Mouse (Mus musculus) stomach, postnatal 0 days (tissue): ENCODE data around the gene Parva.

Experiments
- CTCF ChIP-seq: IDR thresholded peaks from 2 replicates; pipeline ENCODE4 v1.5.1; 2016; ENCODE audit warnings: antibody characterized with exemption, low read depth, mild to moderate bottlenecking, moderate library complexity
- EP300 ChIP-seq: optimal IDR thresholded peaks from 2 replicates; pipeline ENCODE3; 2016; ENCODE audit warnings: antibody characterized with exemption

DNA sequence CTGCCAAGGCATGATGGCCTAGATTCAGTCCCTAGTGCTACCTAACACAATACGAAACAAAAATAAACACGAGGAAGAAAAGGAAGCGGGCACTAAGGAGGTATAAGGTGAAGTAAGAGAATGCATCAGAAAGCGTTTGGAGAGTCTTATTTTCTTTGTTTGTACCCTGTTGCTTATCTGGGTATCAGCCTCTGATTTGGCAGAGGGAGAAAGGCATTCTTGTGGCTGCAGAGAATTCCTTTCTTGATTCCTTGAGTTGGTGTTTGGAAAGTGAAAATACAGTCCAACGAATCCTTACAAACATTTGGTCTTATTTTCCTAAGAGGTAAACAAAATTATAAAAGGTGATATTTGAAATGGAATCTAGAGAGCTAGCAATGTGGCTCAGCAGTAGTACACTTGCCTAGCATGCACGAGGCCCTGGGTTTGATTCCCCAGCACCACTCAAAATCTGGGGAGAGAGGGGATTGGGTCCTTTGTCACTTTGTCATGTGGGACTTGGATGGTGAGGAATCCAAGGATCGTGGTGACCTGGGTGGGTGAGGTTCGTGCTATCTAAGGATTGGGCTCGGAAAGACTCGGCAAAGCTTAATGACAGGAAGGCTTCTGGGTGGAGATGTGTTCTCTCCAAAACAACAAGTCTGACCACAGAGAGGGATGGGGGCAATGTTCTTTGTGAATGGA, 44.9 kb downstream of the Parva start:
- TF ChIP-seq CTCF: no peak
- TF ChIP-seq EP300: no peak
